Mouse (Mus musculus) spleen, postnatal 14 days (tissue): ENCODE results near the gene Gse1.

ENCODE experiments used
- DNase-seq, 2 experiments: peaks; one replicate each; pipeline ENCODE4 v3.0.0; 2021 to 2022; ENCODE audit warnings: low spot score in 2 of 2

Gene Gse1

DNA sequence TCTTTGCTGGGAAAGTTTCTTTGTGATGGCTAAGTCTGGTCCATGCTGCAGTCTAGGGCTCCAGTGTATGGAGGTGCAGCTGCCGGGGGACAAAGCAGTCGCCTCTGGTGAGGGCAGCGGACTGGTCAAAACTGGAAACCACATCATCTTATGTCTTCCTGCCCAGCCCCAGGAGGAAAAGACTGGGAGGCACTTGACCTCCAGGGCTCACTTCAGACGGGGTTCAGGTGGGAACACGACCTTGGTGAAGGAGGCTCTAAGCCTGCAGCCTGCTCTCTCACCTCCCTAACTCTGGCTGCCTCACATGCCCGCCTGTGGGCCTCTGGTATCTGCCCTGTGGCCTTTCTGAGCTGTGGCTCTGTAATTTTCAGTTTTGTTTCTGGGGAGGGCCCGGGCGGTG, 305.8 kb downstream of the Gse1 start:
- DNase-seq = no peak

DNA sequence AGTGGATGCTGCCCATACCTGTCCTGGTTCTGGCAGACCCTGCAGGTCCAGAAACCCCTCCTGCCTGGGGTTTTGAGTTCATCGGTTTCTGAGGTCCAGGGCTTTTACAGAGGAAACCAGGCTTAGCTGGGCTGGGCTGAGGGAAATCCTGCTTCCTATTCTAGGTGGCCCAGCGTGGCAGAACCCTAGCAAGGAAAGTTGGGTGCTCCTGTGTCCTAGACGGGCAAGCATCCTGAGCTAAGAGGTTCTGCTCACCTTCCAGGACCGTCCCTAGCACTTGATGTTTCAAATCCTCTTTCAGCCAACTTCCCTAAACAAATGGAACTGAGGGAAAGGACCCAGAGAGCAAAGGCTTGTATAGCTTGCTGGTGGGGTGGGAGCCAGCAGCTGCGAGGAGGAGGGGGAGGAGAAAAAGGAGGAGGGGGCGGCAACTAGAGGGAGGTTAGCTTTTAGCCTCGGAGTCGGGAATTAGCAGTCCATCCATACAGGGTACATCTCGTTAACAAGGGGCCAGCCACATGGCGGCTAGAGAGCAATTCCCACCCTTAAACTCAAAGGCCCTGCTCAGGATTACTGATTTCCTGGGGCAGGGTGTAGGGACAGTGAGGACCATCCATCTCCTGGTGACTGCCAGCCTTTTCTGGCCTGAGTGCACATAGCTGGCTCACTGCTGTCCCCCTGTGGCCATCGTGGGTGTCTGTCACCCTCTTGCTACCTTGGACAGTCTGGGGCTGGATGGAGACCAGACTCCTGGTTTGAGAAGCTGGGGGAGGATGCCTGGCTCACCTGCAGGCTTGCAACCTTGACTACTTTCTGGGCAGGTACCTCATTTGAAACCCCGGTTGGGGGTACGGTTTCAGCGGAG, 306.5 kb downstream of the Gse1 start:
- peak; percentile 64 to 75 for DNase-seq

GRCm38 (mm10) chr8:120535452-120536305, 307.4 kb downstream of the Gse1 start:
- DNase-seq = peak; percentile 32 to 35

DNA sequence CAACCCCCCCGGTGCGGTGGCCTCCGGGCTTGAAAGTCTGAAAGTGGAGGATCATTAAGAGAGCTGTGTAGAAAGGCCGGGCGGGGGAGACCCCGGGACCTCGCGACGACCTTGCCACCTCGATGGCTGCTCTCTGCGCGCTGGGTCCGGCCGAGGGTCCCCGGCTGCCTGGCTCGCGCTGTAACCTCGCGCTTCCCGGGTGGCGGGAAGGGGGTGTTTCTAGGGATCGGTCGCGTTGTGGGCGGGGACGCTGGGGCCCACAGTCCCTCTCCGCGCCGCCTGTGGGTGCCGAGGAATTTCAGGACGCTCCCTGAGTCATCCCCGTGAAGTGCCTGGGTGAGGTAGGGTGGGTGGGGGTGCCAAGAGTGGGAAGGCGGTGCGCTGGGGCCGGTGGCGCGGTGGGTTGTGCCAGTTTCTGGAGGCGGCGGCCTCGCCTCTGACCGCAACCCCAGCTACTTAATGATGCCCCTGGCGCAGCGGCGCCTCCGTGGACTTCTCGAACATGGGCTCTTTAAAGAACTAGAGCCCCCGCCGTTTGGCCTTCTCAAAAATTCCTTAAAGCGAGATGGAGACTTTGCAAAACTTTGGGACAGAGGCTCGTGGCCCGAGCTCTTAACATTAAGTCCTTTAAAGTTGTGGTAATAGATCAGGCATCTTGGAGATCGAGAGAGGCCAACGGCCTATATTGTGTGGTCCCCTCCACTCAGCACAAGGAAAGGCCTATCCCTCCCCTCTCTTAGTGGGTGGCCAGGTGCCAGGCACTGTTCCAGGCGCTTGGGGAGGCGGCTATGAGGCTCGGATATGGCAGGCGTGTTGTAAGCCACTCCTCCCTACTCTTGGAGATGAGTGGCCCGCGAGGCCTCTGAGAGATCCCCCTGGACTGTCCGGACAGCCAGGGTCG, 308.3 kb downstream of the Gse1 start:
- peak; percentile 25 to 31 for DNase-seq

DNA sequence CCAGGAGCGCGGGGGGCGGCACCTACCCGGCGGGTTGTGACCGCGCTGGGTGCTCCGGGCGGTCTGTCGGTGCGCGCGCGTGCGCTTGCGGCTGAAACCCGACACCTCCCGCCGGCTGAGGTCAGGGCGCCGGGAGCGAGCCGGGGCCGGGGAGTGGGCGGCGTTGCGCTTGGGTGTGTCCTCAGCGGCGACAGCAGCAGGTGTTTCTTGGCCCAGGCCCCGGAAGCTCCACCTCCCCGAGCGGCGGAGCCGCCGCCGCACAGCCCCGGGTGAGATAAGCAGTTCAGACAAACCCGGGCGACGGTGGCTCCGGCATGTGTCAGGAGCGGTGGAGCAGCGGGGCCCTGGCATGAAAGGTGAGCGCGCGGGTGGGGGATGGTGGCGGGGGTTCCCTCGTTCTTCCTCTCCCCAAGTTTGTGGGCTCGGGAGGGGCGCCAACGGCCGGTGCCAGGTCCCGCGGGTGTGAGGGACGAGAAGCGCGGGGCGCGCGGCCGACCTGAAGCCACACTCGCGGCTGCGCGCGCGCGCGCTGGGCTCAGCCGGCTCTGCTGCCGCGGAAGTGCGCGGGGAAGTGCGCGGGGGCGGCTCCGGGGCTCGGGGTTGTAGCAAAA, 309.1 kb downstream of the Gse1 start:
- peak; percentile 80 for DNase-seq

GRCm38 (mm10) chr8:120537818-120538396, 309.7 kb downstream of the Gse1 start:
- peak; percentile 33 to 35 for DNase-seq

DNA sequence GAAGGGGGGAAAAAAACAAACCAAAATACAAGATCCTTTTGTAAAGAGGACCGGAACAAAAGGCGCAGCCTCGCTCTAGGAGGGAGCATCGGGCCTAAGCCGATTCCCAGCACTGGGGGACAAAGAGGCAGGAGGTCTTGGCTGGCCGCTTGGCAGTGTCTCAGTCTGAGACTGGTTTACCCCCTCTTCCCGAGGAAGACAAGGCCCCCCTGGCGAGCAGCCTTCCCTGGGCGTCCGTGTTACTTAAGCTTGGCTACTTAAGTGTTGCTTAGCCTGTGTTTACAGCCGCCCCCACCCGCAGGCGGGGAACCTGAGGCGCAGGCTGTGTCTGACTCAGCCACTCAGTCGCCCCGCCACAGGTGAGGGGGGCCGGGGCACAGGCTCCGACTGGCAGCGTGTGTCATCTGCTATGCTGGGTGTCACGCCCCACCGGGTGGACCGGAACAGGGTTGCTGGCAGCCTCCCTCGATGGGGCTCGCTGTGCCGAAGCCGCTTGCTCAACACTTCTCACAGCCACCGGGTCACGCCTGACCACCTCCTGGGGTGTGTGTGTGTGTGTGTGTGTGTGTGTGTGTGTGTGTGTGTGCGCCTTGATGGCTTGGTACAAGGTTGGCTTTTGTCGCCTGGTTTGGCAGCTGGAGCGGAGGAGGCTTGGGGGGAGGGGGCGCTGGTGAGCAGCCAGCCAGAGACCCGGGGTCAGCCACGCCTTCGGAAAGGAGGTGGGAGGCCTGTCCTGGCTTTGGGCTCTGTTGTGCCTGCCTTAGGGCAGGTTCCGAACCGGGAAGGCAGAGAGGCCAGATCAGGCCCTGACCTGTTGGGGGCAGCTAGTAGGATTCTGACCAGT, 310.4 kb downstream of the Gse1 start:
- DNase-seq = peak; percentile 73 to 77

GRCm38 (mm10) chr8:120539381-120539774, 311.1 kb downstream of the Gse1 start:
- no peak for DNase-seq

DNA sequence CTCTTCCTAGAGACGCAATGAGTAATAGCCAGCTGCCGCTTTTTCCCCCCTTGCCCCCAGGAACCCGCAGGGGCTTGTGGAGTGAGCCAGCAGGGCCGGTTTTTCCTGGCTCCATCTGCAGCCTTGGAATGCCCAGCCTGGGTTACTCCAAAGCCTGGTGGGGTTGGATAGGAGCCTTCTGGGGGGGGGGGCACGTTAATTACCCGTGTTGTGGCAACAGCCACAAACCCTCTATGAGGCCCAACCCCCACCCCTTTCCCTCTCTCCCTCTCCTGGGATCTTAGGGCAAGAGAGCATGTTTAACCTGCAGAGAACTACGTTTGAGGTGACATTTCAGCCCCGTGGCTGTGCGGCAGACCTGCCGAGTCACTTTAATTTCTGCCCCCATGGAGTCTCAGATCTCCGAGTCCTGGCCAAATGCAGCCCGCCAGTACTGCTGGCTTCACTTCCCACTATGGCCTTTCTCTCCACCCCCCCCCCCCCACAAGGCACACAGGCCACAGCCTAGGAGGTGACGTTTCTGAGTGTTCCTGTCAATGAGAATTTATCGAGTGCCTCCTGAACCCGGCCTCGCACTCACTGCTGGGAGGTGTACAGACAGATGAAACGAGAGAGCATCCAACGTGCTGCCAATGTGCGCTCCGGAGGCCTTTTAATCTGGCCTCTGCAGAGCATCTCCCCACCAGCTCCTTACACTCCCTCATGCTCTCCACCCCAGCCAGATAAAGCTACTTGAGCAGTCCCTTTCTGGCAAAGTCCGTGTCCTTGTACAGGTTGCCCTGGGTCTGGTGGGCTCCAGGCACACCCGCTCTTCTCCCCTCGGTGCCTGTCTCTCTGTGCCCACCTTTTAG, 311.7 kb downstream of the Gse1 start:
- no peak for DNase-seq

DNA sequence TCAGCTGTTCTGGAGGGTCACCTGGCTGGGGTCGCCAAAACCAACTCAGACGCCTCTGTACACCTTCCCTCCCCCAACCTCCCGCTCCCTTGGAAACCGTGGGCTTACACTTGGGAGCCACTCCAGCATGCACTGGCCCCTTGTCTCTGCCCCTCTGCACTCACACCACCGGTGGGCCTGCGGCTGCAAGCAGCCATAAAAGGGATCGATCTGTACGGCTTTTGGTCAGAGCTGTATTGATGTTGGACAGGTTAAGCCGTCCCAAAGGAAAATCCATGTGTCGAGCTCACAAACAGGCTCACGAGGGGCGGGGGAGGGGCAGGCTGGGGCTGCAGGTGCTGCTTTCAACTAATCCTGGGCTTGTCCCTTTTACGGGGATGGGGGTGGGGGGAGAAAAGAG, 314.7 kb downstream of the Gse1 start:
- DNase-seq = no peak

DNA sequence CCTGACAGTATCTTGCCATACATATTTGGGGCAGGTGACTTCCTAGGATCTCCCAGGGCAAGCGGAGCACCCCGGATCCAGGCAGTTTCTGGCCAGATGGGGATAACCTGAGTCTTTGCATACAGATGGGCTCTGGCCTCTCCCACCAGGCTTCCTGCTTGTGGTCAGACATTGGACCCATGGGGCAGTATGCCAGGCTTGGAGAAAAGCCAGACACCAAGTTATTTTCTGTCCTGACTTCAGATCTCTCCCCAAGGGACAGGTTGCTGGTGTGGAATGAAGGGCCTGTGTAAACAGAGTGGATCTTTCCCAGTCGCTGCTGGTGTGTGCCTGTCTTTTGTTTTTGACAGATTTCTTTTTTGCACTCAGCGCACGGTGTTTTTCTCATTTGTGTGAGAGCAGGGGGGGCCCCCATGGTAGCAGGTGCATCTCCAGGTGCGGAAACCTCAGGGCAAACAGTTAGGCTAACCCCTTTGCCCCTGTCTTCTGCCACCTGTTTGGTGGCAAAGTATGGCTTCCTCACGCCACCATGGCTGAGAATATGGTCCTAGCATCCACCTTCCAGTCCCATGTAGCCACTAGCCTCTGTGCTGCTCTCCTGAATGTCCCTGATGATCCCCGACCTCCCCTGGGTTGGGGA, 315.3 kb downstream of the Gse1 start:
- no peak for DNase-seq

GRCm38 (mm10) chr8:120544155-120544554, 315.9 kb downstream of the Gse1 start:
- no peak for DNase-seq

DNA sequence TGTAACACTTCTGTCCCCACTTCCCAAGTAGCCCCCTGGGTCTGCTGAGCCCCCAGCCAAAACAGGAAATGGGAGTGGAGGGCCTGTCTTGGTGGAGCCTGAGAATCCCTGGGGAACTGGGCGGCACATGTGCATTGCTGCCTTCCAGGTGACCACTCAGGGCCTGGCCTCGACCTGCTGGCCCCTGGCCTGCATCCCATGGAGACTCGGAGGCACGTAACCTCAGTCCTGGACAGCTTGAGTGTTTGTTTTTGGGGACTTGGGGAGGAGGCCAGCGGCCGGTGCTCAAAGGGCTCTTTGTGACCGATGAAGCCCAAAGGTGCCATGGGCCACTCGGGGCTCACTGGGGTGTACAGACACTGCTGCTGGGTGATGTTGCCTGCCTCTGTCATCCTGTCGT, 319.3 kb downstream of the Gse1 start:
- no peak for DNase-seq

DNA sequence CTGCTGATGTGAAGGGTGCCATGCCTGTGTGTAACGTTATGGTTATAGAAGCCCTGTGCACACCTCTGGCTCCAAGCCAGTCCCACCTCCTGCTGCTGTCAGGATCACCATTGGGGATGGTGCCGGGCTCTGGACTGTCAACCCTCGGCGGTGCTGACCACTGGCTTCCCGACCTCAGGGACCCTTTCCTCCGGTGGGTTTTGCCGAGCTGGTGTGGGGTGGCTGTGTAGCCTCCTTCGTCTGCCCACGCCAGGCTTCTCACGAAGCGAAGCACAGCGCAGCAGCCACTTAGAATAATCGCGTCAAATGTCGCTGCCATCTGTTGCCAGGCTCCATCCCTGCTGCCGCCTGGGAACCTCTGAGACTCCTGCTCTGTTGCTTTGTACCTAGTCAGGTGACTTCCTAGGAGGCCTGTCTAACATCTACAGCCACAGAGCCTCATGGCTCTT, 320.1 kb downstream of the Gse1 start:
- no peak for DNase-seq

DNA sequence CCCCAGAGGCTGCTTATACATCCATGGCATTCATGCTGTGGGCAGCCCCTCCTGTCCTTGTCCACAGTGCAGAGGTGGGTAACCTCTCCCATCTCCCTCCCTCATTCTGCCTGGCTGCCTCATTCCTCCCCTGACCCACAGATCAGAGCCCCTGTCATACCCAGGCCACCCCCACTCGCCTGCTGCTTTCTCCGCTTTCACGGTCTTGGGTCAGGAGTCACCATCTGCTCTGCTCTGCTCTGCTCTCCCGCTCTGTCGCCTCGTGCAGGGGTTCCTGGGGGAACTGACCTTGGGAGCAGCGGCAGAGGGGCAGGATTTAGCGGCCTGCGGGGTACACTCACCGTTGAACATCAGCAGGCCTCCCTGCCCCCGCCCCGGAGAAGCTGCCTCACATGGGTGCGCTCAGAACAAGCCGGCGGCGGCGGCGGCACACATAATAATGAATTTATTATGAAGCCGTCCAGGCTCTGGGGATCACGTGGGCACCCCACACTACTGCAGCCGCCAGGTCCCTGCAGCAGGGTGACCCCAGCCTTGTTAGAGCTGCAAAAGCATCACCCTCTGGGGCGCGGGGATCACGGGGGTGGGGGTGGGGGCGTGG, 321.2 kb downstream of the Gse1 start:
- no peak for DNase-seq

GRCm38 (mm10) chr8:120549922-120550321, 321.7 kb downstream of the Gse1 start:
- no peak for DNase-seq

DNA sequence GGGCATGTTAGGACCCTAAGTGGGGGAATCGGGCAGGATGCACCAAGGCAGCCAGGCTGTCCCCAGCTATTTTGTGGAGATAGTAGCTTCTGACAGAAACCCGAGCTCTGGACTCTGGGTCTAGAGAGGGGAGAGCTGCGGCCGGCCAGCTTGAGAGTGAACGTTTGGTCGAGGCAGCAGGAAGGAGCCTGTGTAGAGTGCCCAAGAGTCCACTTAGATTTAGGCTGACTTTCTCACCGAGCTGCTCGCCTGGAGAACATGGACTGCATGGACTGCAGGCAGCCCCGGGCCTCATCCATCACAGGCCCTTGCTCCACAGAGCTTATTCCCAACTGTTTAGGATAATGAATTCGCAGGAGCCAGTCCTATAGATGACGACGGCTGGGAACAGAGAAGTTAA, 322.2 kb downstream of the Gse1 start:
- no peak for DNase-seq
